Mouse (Mus musculus): ENCODE measurements around the gene Elane. TPM values are rescaled to one million over a fixed set of nuclear protein-coding genes. Genes with fewer than 3 reads are reported as not detected.

Elane gene
- total and polyA plus RNA-seq, 3 experiments, result 0.07 TPM; not detected in 2

- TF ChIP-seq MAFK (IDR thresholded peaks at IDR 0.05; ENCODE audit: borderline replicate concordance, low read depth, low read length), result no peak
- no peak for TF ChIP-seq GABPA (IDR thresholded peaks at IDR 0.05; ENCODE audit: low read depth, low read length)
- TF ChIP-seq KAT2A (conservative IDR thresholded peaks at IDR 0.05; ENCODE audit: low read depth, low read length), result no peak
- TF ChIP-seq GATA1 (IDR thresholded peaks at IDR 0.05; ENCODE audit: low read depth, low read length), result no peak
- no peak for TF ChIP-seq SIN3A (IDR thresholded peaks at IDR 0.05; ENCODE audit: low read length)
- H3K9ac ChIP-seq (ENCODE audit: control insufficient read depth, low read depth, low read length, poor library complexity, severe bottlenecking), result peak overlapping the region; percentile 100
- no peak for DNase-seq (ENCODE audit: low read depth, low spot score)
- H3K27ac ChIP-seq (ENCODE audit: control insufficient read depth, low read depth, low read length), result peak overlapping the region; percentile 25
- peak overlapping the region in 1 of 2 experiments; percentile 99; a peak in 2 of 4 replicates for H3K4me3 ChIP-seq (ENCODE audit: control insufficient read depth in 1 of 2, insufficient read depth in 1 of 2, low read depth in 2 of 2, low read length in 2 of 2)
- H3K4me1 ChIP-seq (ENCODE audit: control insufficient read depth in 1 of 2, insufficient read depth in 2 of 2, low read length in 2 of 2), result peaks cover 2 to 17% of the 10 kb centered on the region in 2 experiments; a peak in 2 of 4 replicates
- H3K27me3 ChIP-seq (ENCODE audit: control insufficient read depth in 1 of 2, insufficient read depth in 2 of 2, low read length in 2 of 2), result no peaks in the 10 kb centered on the region
- H3K9me3 ChIP-seq (replicated peaks; ENCODE audit: insufficient read depth, low read length), result no peaks in the 10 kb centered on the region
- peaks cover 67% of the 10 kb centered on the region for H3K79me2 ChIP-seq (ENCODE audit: control insufficient read depth, insufficient read depth, low read length, poor library complexity)
- peaks cover 17 to 19% of the 10 kb centered on the region in 2 experiments for H3K36me3 ChIP-seq (ENCODE audit: control insufficient read depth in 1 of 2, insufficient read depth in 2 of 2, low read length in 2 of 2)
These were observed 28.2 kb upstream of the Elane start for GRCm38 (mm10) chr10:79857894-79858293.

GRCm38 (mm10) chr10:79858416-79859074 lies 27.5 kb upstream of the Elane start:
- peaks cover 18 to 19% of the 10 kb centered on the region in 2 experiments for H3K36me3 ChIP-seq (ENCODE audit: control insufficient read depth in 1 of 2, insufficient read depth in 2 of 2, low read length in 2 of 2)
- H3K9ac ChIP-seq (ENCODE audit: control insufficient read depth, low read depth, low read length, poor library complexity, severe bottlenecking), result peak overlapping the region; percentile 100; the same call in 1 of the 2 replicates
- peak; percentile 46 for DNase-seq (ENCODE audit: low read depth, low spot score)
- H3K27ac ChIP-seq (ENCODE audit: control insufficient read depth, low read depth, low read length), result no peak overlapping the region
- H3K4me3 ChIP-seq (ENCODE audit: control insufficient read depth in 1 of 2, insufficient read depth in 1 of 2, low read depth in 2 of 2, low read length in 2 of 2), result no peak overlapping the region
- H3K4me1 ChIP-seq (ENCODE audit: control insufficient read depth in 1 of 2, insufficient read depth in 2 of 2, low read length in 2 of 2), result peaks cover 2 to 17% of the 10 kb centered on the region in 2 experiments; a peak in 2 of 4 replicates
- no peaks in the 10 kb centered on the region for H3K27me3 ChIP-seq (ENCODE audit: control insufficient read depth in 1 of 2, insufficient read depth in 2 of 2, low read length in 2 of 2)
- H3K9me3 ChIP-seq (replicated peaks; ENCODE audit: insufficient read depth, low read length), result no peaks in the 10 kb centered on the region
- H3K79me2 ChIP-seq (ENCODE audit: control insufficient read depth, insufficient read depth, low read length, poor library complexity), result peaks cover 62% of the 10 kb centered on the region
- no peak for TF ChIP-seq HCFC1 (IDR thresholded peaks at IDR 0.05; ENCODE audit: low read depth, low read length)
- peak; percentile 26; the same call in 1 of the 2 replicates for TF ChIP-seq POLR2AphosphoS2 (IDR thresholded peaks at IDR 0.05; ENCODE audit: low read length)
- TF ChIP-seq TCF12 (IDR thresholded peaks at IDR 0.05; ENCODE audit: low read depth, low read length), result no peak
- TF ChIP-seq CHD2 (IDR thresholded peaks at IDR 0.05; ENCODE audit: low read length), result no peak
- no peak for TF ChIP-seq SMC3 (IDR thresholded peaks at IDR 0.05; ENCODE audit: low read depth, low read length)
- no peak for TF ChIP-seq MAZ (IDR thresholded peaks at IDR 0.05; ENCODE audit: low read depth, low read length)
- TF ChIP-seq GABPA (IDR thresholded peaks at IDR 0.05; ENCODE audit: low read depth, low read length), result no peak
- TF ChIP-seq TBP (IDR thresholded peaks at IDR 0.05; ENCODE audit: low read depth, low read length), result no peak
- TF ChIP-seq ZMIZ1 (IDR thresholded peaks at IDR 0.05; ENCODE audit: low read depth, low read length), result no peak
- no peak for TF ChIP-seq RAD21 (IDR thresholded peaks at IDR 0.05; ENCODE audit: low read depth, low read length)
- TF ChIP-seq ZC3H11A (IDR thresholded peaks at IDR 0.05; ENCODE audit: low read depth, low read length), result no peak
- TF ChIP-seq MAX (IDR thresholded peaks at IDR 0.05; ENCODE audit: low read length), result peak; percentile 14; the same call in 1 of the 2 replicates
- peak; percentile 78 for TF ChIP-seq MXI1 (IDR thresholded peaks at IDR 0.05; ENCODE audit: low read depth, low read length)
- TF ChIP-seq KAT2A (conservative IDR thresholded peaks at IDR 0.05; ENCODE audit: low read depth, low read length), result no peak
- no peak for TF ChIP-seq MYB (IDR thresholded peaks at IDR 0.05; ENCODE audit: low read depth, low read length)
- TF ChIP-seq MAFK (IDR thresholded peaks at IDR 0.05; ENCODE audit: borderline replicate concordance, low read depth, low read length), result no peak
- no peak for TF ChIP-seq USF2 (IDR thresholded peaks at IDR 0.05; ENCODE audit: borderline replicate concordance in 1 of 2, insufficient read depth in 1 of 2, low read depth in 1 of 2, low read length in 2 of 2)
- TF ChIP-seq CTCF (IDR thresholded peaks at IDR 0.05 in 2 of 3, conservative IDR thresholded peaks at IDR 0.05 in 1 of 3; ENCODE audit: control insufficient read depth in 1 of 3, insufficient read depth in 1 of 3, low read depth in 2 of 3, low read length in 3 of 3, poor library complexity in 1 of 3, severe bottlenecking in 1 of 3), result no peak
- peak; percentile 46; the same call in 1 of the 2 replicates for TF ChIP-seq ETS1 (IDR thresholded peaks at IDR 0.05; ENCODE audit: low read depth, low read length)
- TF ChIP-seq UBTF (IDR thresholded peaks at IDR 0.05; ENCODE audit: borderline replicate concordance, insufficient read depth, low read depth, low read length), result no peak
- TF ChIP-seq CHD1 (IDR thresholded peaks at IDR 0.05; ENCODE audit: low read depth, low read length), result no peak
- peak; percentile 48; the same call in 1 of the 2 replicates for TF ChIP-seq SIN3A (IDR thresholded peaks at IDR 0.05; ENCODE audit: low read length)
- no peak for TF ChIP-seq ELF1 (IDR thresholded peaks at IDR 0.05; ENCODE audit: low read depth, low read length)
- no peak for TF ChIP-seq POLR2A (IDR thresholded peaks at IDR 0.05; ENCODE audit: control insufficient read depth in 1 of 2, insufficient read depth in 1 of 2, low read depth in 1 of 2, low read length in 2 of 2, poor library complexity in 1 of 2)
- TF ChIP-seq NELFE (IDR thresholded peaks at IDR 0.05; ENCODE audit: low read depth, low read length), result no peak
- TF ChIP-seq JUND (IDR thresholded peaks at IDR 0.05; ENCODE audit: low read depth, low read length), result no peak
- no peak for TF ChIP-seq RCOR1 (IDR thresholded peaks at IDR 0.05; ENCODE audit: low read depth, low read length)
- no peak for TF ChIP-seq ZNF384 (IDR thresholded peaks at IDR 0.05; ENCODE audit: low read depth, low read length)
- no peak for TF ChIP-seq MEF2A (IDR thresholded peaks at IDR 0.05; ENCODE audit: extremely low read depth, insufficient replicate concordance, low read depth, low read length, poor library complexity, severe bottlenecking)
